Mouse (Mus musculus) neural tube, embryonic 11.5 days (tissue): ENCODE measurements around the gene Dazl. TPM values are rescaled to one million over a fixed set of nuclear protein-coding genes. Genes with fewer than 3 reads are reported as not detected.

Experiments
- ATAC-seq: fragments of 200-750 bp; cut with Nextera tagmentation; 2 replicates; pipeline ENCODE4 v1.8.0; 2017; ENCODE audit warnings: moderate number of reproducible peaks, mild to moderate bottlenecking, moderate TSS enrichment, moderate library complexity; ENCODE audit not compliant: insufficient read depth, low FRiP score, low TSS enrichment
- DNase-seq: peaks from one replicate; pipeline ENCODE4 v3.0.0-alpha.2; 2015; ENCODE audit warnings: low spot score
- H3K27ac ChIP-seq: fragments of 300-500 bp; sonication (generic); 2 replicates; pipeline ENCODE4 v1.5.1; 2014; ENCODE audit warnings: low read depth, mild to moderate bottlenecking, low read length
- H3K27me3 ChIP-seq: fragments of 300-500 bp; sonication (generic); 2 replicates; pipeline ENCODE4 v1.6.1; 2014; ENCODE audit warnings: mild to moderate bottlenecking, low read length, mixed read lengths; ENCODE audit not compliant: control insufficient read depth, insufficient read depth
- H3K36me3 ChIP-seq: fragments of 300-500 bp; sonication (generic); 2 replicates; pipeline ENCODE4 v1.6.1; 2014; ENCODE audit warnings: mild to moderate bottlenecking, low read length, moderate library complexity, mixed read lengths; ENCODE audit not compliant: control insufficient read depth, insufficient read depth
- H3K4me1 ChIP-seq: fragments of 300-500 bp; sonication (generic); 2 replicates; pipeline ENCODE4 v1.6.1; 2014; ENCODE audit warnings: low read length, mixed read lengths; ENCODE audit not compliant: control insufficient read depth, insufficient read depth
- H3K4me2 ChIP-seq: fragments of 300-500 bp; sonication (generic); 2 replicates; pipeline ENCODE4 v1.6.1; 2014; ENCODE audit warnings: low read depth, mild to moderate bottlenecking, moderate library complexity
- H3K4me3 ChIP-seq: fragments of 300-500 bp; sonication (generic); 2 replicates; pipeline ENCODE4 v1.5.1; 2014; ENCODE audit warnings: low read depth, low read length
- H3K9ac ChIP-seq: fragments of 300-500 bp; sonication (generic); 2 replicates; pipeline ENCODE4 v1.6.1; 2014; ENCODE audit warnings: mild to moderate bottlenecking, low read length
- H3K9me3 ChIP-seq: fragments of 300-500 bp; sonication (generic); 2 replicates; pipeline ENCODE4 v1.6.1; 2016; ENCODE audit warnings: low read length; ENCODE audit not compliant: control insufficient read depth
- WGBS: fragments of 180-500 bp; shearing (Covaris S2); extraction: QIAGEN DNeasy Blood & Tissue Kit; methylation state at CpG from one replicate; pipeline ENCODE4 v1.1.7; 2014; 5-methylcytosine and 5-hydroxymethylcytosine counted together
- polyA plus RNA-seq: library from polyadenylated mRNA; unstranded; fragments of >200 nt; fragmentation: Nextera tagmentation; extraction: Ambion mirVana; gene quantifications from 2 replicates; pipeline ENCODE4 v1.2.1, GENCODE M21; 2014

The Dazl gene
- polyA plus RNA-seq, 1 experiment from 2014 or later, result not detected

- no peak for ATAC-seq
- Histone ChIP-seq H3K4me2 (no peak overlapping the region), H3K9me3 (no peaks in the 10 kb centered on the region), H3K36me3 (no peaks in the 10 kb centered on the region), H3K27ac (no peak overlapping the region), H3K9ac (no peak overlapping the region), H3K4me3 (no peak overlapping the region), H3K27me3 (no peaks in the 10 kb centered on the region), H3K4me1 (no peaks in the 10 kb centered on the region)
- WGBS, result 88% methylated on average over 4 of the region's 4 CpGs
- DNase-seq, result no peak
Observed at GRCm38 (mm10) chr17:50229534-50229933, 63.9 kb downstream of the Dazl start.

Other genes starting within 250 kb of the Dazl start
- 6.9 and 7.8 TPM in 2 replicates for gene Rftn1, start 103.0 kb downstream of the Dazl start, polyA plus RNA-seq
- 9.0 and 9.3 TPM in 2 replicates for gene Plcl2, start 215.8 kb upstream of the Dazl start, polyA plus RNA-seq